Mouse (Mus musculus): ENCODE results near the gene Mrgprd. TPM values are rescaled to one million over a fixed set of nuclear protein-coding genes. Genes with fewer than 3 reads are reported as not detected.

Gene Mrgprd
- total and polyA plus RNA-seq, 3 experiments: not detected

GRCm38 (mm10) chr7:145332376-145333041 lies 17.9 kb downstream of the Mrgprd start:
- in situ Hi-C loops (cut with MboI; ENCODE audit: low pct_ligation_motif_present, low pct_unique_long_range_greater_than_20kb, low sequenced_read_pairs) (no loop called here), dilution Hi-C loops (cut with MboI; ENCODE audit: extremely low pct_ligation_motif_present, extremely low pct_unique_long_range_greater_than_20kb, low sequenced_read_pairs) (no loop called here)
- no peak for DNase-seq (ENCODE audit: extremely low read depth)
- H3K27ac ChIP-seq (ENCODE audit: insufficient read depth, low read depth): no peak overlapping the region
- H3K4me1 ChIP-seq (ENCODE audit: control insufficient read depth in 1 of 2, insufficient read depth in 2 of 2): no peaks in the 10 kb centered on the region
- H3K27me3 ChIP-seq (replicated peaks): peaks cover 55% of the 10 kb centered on the region
- H3K4me2 ChIP-seq (ENCODE audit: insufficient read depth, low read depth, poor library complexity, severe bottlenecking): no peak overlapping the region
- TF ChIP-seq E2F4 (IDR thresholded peaks at IDR 0.05; ENCODE audit: insufficient replicate concordance, low read depth, low read length) (no peak), NRF1 (IDR thresholded peaks at IDR 0.05; ENCODE audit: low read depth, low read length) (no peak), GABPA (IDR thresholded peaks at IDR 0.05; ENCODE audit: insufficient replicate concordance, low read depth, low read length) (no peak), TCF12 (IDR thresholded peaks at IDR 0.05; ENCODE audit: low read depth, low read length) (no peak), JUND (conservative IDR thresholded peaks at IDR 0.05; ENCODE audit: low read depth, low read length) (no peak), ETS1 (conservative IDR thresholded peaks at IDR 0.05; ENCODE audit: low read depth, low read length) (no peak), NELFE (IDR thresholded peaks at IDR 0.05; ENCODE audit: low read depth, low read length) (no peak), IRF4 (IDR thresholded peaks at IDR 0.05; ENCODE audit: low read depth, low read length) (no peak), ZKSCAN1 (IDR thresholded peaks at IDR 0.05; ENCODE audit: borderline replicate concordance, low read depth, low read length) (no peak), POLR2AphosphoS2 (IDR thresholded peaks at IDR 0.05; ENCODE audit: low read depth, low read length) (no peak), SMC3 (IDR thresholded peaks at IDR 0.05; ENCODE audit: low read depth, low read length) (no peak), MAFK (IDR thresholded peaks at IDR 0.05; ENCODE audit: insufficient replicate concordance, low read length) (no peak), KAT2A (IDR thresholded peaks at IDR 0.05; ENCODE audit: insufficient replicate concordance, low read length) (no peak)
- H3K4me3 ChIP-seq (replicated peaks in 1 of 3; ENCODE audit: low read depth in 2 of 3, low read length in 2 of 3, poor library complexity in 1 of 3): no peak overlapping the region
- H3K79me2 ChIP-seq (replicated peaks; ENCODE audit: control insufficient read depth, extremely low read depth, insufficient read depth, poor library complexity, severe bottlenecking): no peaks in the 10 kb centered on the region
- H3K36me3 ChIP-seq (replicated peaks in 1 of 2; ENCODE audit: control insufficient read depth in 1 of 2, insufficient read depth in 1 of 2, low read length in 1 of 2): no peaks in the 10 kb centered on the region
- H3K9ac ChIP-seq (ENCODE audit: insufficient read depth, low read depth): no peak overlapping the region
- peaks cover 3% of the 10 kb centered on the region for H3K9me3 ChIP-seq (replicated peaks; ENCODE audit: low read length)

- Histone ChIP-seq H3K4me1 (ENCODE audit: control insufficient read depth in 1 of 2, insufficient read depth in 2 of 2) (no peaks in the 10 kb centered on the region), H3K27ac (ENCODE audit: insufficient read depth, low read depth) (no peak overlapping the region), H3K36me3 (replicated peaks in 1 of 2; ENCODE audit: control insufficient read depth in 1 of 2, insufficient read depth in 1 of 2, low read length in 1 of 2) (no peaks in the 10 kb centered on the region), H3K4me2 (ENCODE audit: insufficient read depth, low read depth, poor library complexity, severe bottlenecking) (no peak overlapping the region), H3K4me3 (replicated peaks in 1 of 3; ENCODE audit: low read depth in 2 of 3, low read length in 2 of 3, poor library complexity in 1 of 3) (no peak overlapping the region), H3K9ac (ENCODE audit: insufficient read depth, low read depth) (no peak overlapping the region), H3K9me3 (replicated peaks; ENCODE audit: low read length) (peaks cover 5% of the 10 kb centered on the region), H3K79me2 (replicated peaks; ENCODE audit: control insufficient read depth, extremely low read depth, insufficient read depth, poor library complexity, severe bottlenecking) (no peaks in the 10 kb centered on the region), H3K27me3 (replicated peaks) (peaks cover 56% of the 10 kb centered on the region)
- DNase-seq (ENCODE audit: extremely low read depth): no peak
- TF ChIP-seq TCF12 (IDR thresholded peaks at IDR 0.05; ENCODE audit: low read depth, low read length): no peak
- no peak for TF ChIP-seq POLR2A (IDR thresholded peaks at IDR 0.05; ENCODE audit: low read depth, low read length)
- TF ChIP-seq ZKSCAN1 (IDR thresholded peaks at IDR 0.05; ENCODE audit: borderline replicate concordance, low read depth, low read length): no peak
- TF ChIP-seq POLR2AphosphoS2 (IDR thresholded peaks at IDR 0.05; ENCODE audit: low read depth, low read length): no peak
- TF ChIP-seq NRF1 (IDR thresholded peaks at IDR 0.05; ENCODE audit: low read depth, low read length): no peak
- no peak for TF ChIP-seq JUN (IDR thresholded peaks at IDR 0.05; ENCODE audit: insufficient read depth, low read depth, low read length)
- TF ChIP-seq IRF4 (IDR thresholded peaks at IDR 0.05; ENCODE audit: low read depth, low read length): no peak
- no peak for TF ChIP-seq MYC (IDR thresholded peaks at IDR 0.05; ENCODE audit: low read depth, low read length)
- in situ Hi-C loops (cut with MboI; ENCODE audit: low pct_ligation_motif_present, low pct_unique_long_range_greater_than_20kb, low sequenced_read_pairs) (no loop called here), dilution Hi-C loops (cut with MboI; ENCODE audit: extremely low pct_ligation_motif_present, extremely low pct_unique_long_range_greater_than_20kb, low sequenced_read_pairs) (no loop called here)
Measured at GRCm38 (mm10) chr7:145333936-145334335, 19.3 kb downstream of the Mrgprd start.
